ENCODE assay signal across 19 mouse cellular contexts in the genomic region with DNA sequence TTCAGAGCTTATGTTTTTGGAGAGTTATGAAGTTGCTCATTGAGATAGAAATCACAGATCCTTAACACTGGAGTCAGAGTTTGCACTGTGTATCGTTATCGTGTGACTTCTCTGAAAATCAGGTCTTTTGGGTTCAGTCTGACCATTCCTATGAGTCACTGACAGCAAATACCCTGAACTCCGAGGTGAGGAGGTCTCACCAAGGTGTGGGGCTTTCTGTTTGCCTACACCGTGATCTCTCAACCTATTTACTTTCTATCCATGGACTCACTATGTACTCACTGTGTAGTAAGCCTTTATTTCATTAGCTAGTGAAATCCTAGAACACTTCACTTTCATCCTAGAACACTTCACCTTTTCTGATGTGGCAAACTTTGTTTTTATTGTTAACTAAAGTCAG.
"Had no signal": no experiment of that assay in that cellular context is flagged by ENCODE, and none has a peak within 500 bp of the region (broad histone marks: within the 10 kb centered on the region; RNA-seq: fewer than 3 reads in every experiment).

No protein-coding gene starts in this region.

- H3K36me3 ChIP-seq: neural tube, embryonic 15.5 days had no signal

- DNase-seq: lung, adult 18-20 months; lung, embryonic 14.5 days; lung, postnatal 10 days; lung, postnatal 4 days; midbrain, embryonic 14.5 days; retina, postnatal 1 day; right cerebral cortex, adult 18-20 months; right cerebral cortex, postnatal 25 days; right cerebral cortex, postnatal 4 days; spleen, adult 18-20 months; thymus, adult 2 months; thymus, postnatal 25 days; thymus, postnatal 4 days had no signal

- H3K9me3 ChIP-seq: midbrain, embryonic 12.5 days had no signal

- H3K27ac ChIP-seq: midbrain, embryonic 10.5 days; midbrain, embryonic 12.5 days; neural tube, embryonic 13.5 days; neural tube, embryonic 15.5 days had no signal

- H3K4me1 ChIP-seq: midbrain, embryonic 10.5 days; midbrain, embryonic 12.5 days; neural tube, embryonic 13.5 days; neural tube, embryonic 15.5 days had no signal

- H3K9ac ChIP-seq: lung, embryonic 14.5 days; midbrain, embryonic 12.5 days; neural tube, embryonic 13.5 days; neural tube, embryonic 15.5 days had no signal

- H3K27me3 ChIP-seq: midbrain, embryonic 12.5 days; neural tube, embryonic 13.5 days; neural tube, embryonic 15.5 days had no signal

- H3K4me2 ChIP-seq: lung, embryonic 14.5 days; midbrain, embryonic 12.5 days; neural tube, embryonic 13.5 days; neural tube, embryonic 15.5 days had no signal

- ATAC-seq: midbrain, embryonic 16.5 days had no signal

- H3K4me3 ChIP-seq: midbrain, embryonic 10.5 days; midbrain, embryonic 12.5 days; myocyte; neural tube, embryonic 13.5 days; neural tube, embryonic 15.5 days had no signal
